Mouse (Mus musculus): ENCODE data around the gene Rapgef6. TPM values are rescaled to one million over a fixed set of nuclear protein-coding genes. Genes with fewer than 3 reads are reported as not detected.

Rapgef6 gene
- polyA plus RNA-seq, 1 experiment from 2014 or later: 13.5 TPM

- no peak for TF ChIP-seq CTCF (IDR thresholded peaks at IDR 0.05; ENCODE audit: low read depth)
- Histone ChIP-seq H3K4me2 (replicated peaks; ENCODE audit: low read depth) (no peak overlapping the region), H3K9me3 (ENCODE audit: control insufficient read depth) (no peaks in the 10 kb centered on the region), H3K4me3 (ENCODE audit: low read depth, low read length) (no peak overlapping the region), H3K4me1 (replicated peaks; ENCODE audit: control insufficient read depth, insufficient read depth, low read length) (no peaks in the 10 kb centered on the region), H3K27me3 (replicated peaks; ENCODE audit: control insufficient read depth, insufficient read depth, low read length) (no peaks in the 10 kb centered on the region), H3K36me3 (ENCODE audit: control insufficient read depth, insufficient read depth) (peaks cover 4% of the 10 kb centered on the region), H3K27ac (ENCODE audit: low read depth, low read length) (no peak overlapping the region), H3K9ac (ENCODE audit: low read depth, low read length) (no peak overlapping the region)
- 83% methylated on average over 3 of the region's 3 CpGs for WGBS
- ATAC-seq: no peak
Observed at GRCm38 (mm10) chr11:54729311-54729710, 206.7 kb downstream of the Rapgef6 start.

- no peak for ATAC-seq
- H3K27me3 ChIP-seq (replicated peaks; ENCODE audit: control insufficient read depth, insufficient read depth, low read length): no peaks in the 10 kb centered on the region
- H3K4me3 ChIP-seq (ENCODE audit: low read depth, low read length): no peak overlapping the region
- no peak for TF ChIP-seq CTCF (IDR thresholded peaks at IDR 0.05; ENCODE audit: low read depth)
- H3K4me1 ChIP-seq (replicated peaks; ENCODE audit: control insufficient read depth, insufficient read depth, low read length): no peaks in the 10 kb centered on the region
- 82% methylated on average over 5 of the region's 5 CpGs for WGBS
- H3K27ac ChIP-seq (ENCODE audit: low read depth, low read length): no peak overlapping the region
- H3K9ac ChIP-seq (ENCODE audit: low read depth, low read length): no peak overlapping the region
- H3K9me3 ChIP-seq (ENCODE audit: control insufficient read depth): no peaks in the 10 kb centered on the region
- H3K36me3 ChIP-seq (ENCODE audit: control insufficient read depth, insufficient read depth): peaks cover 9% of the 10 kb centered on the region
- H3K4me2 ChIP-seq (replicated peaks; ENCODE audit: low read depth): no peak overlapping the region
Observed at GRCm38 (mm10) chr11:54730931-54731330, 208.3 kb downstream of the Rapgef6 start.

- no peak overlapping the region for H3K4me3 ChIP-seq (ENCODE audit: low read depth, low read length)
- H3K4me1 ChIP-seq (replicated peaks; ENCODE audit: control insufficient read depth, insufficient read depth, low read length): no peaks in the 10 kb centered on the region
- H3K27ac ChIP-seq (ENCODE audit: low read depth, low read length): no peak overlapping the region
- no peak for ATAC-seq
- no peak for TF ChIP-seq CTCF (IDR thresholded peaks at IDR 0.05; ENCODE audit: low read depth)
- H3K36me3 ChIP-seq (ENCODE audit: control insufficient read depth, insufficient read depth): peaks cover 9% of the 10 kb centered on the region
- H3K9me3 ChIP-seq (ENCODE audit: control insufficient read depth): no peaks in the 10 kb centered on the region
- H3K9ac ChIP-seq (ENCODE audit: low read depth, low read length): no peak overlapping the region
- H3K4me2 ChIP-seq (replicated peaks; ENCODE audit: low read depth): no peak overlapping the region
- no peaks in the 10 kb centered on the region for H3K27me3 ChIP-seq (replicated peaks; ENCODE audit: control insufficient read depth, insufficient read depth, low read length)
- WGBS: 46% methylated on average over 7 of the region's 7 CpGs
Observed at GRCm38 (mm10) chr11:54731367-54731766, 208.7 kb downstream of the Rapgef6 start.

GRCm38 (mm10) chr11:54733546-54733945, 210.9 kb downstream of the Rapgef6 start:
- no peak overlapping the region for H3K9ac ChIP-seq (ENCODE audit: low read depth, low read length)
- ATAC-seq: no peak
- WGBS: 84% methylated on average over 7 of the region's 7 CpGs
- no peaks in the 10 kb centered on the region for H3K9me3 ChIP-seq (ENCODE audit: control insufficient read depth)
- H3K4me3 ChIP-seq (ENCODE audit: low read depth, low read length): no peak overlapping the region
- H3K36me3 ChIP-seq (ENCODE audit: control insufficient read depth, insufficient read depth): peaks cover 9% of the 10 kb centered on the region
- no peak for TF ChIP-seq CTCF (IDR thresholded peaks at IDR 0.05; ENCODE audit: low read depth)
- H3K4me1 ChIP-seq (replicated peaks; ENCODE audit: control insufficient read depth, insufficient read depth, low read length): no peaks in the 10 kb centered on the region
- no peak overlapping the region for H3K27ac ChIP-seq (ENCODE audit: low read depth, low read length)
- H3K4me2 ChIP-seq (replicated peaks; ENCODE audit: low read depth): no peak overlapping the region
- H3K27me3 ChIP-seq (replicated peaks; ENCODE audit: control insufficient read depth, insufficient read depth, low read length): no peaks in the 10 kb centered on the region

GRCm38 (mm10) chr11:54735114-54735513, 212.5 kb downstream of the Rapgef6 start:
- WGBS: 81% methylated on average over 1 of the region's 1 CpGs

GRCm38 (mm10) chr11:54736903-54737302, 214.3 kb downstream of the Rapgef6 start:
- Histone ChIP-seq H3K4me2 (replicated peaks; ENCODE audit: low read depth) (no peak overlapping the region), H3K27ac (ENCODE audit: low read depth, low read length) (no peak overlapping the region), H3K4me1 (replicated peaks; ENCODE audit: control insufficient read depth, insufficient read depth, low read length) (no peaks in the 10 kb centered on the region), H3K9ac (ENCODE audit: low read depth, low read length) (no peak overlapping the region), H3K9me3 (ENCODE audit: control insufficient read depth) (no peaks in the 10 kb centered on the region), H3K36me3 (ENCODE audit: control insufficient read depth, insufficient read depth) (peaks cover 27% of the 10 kb centered on the region), H3K4me3 (ENCODE audit: low read depth, low read length) (no peak overlapping the region), H3K27me3 (replicated peaks; ENCODE audit: control insufficient read depth, insufficient read depth, low read length) (no peaks in the 10 kb centered on the region)
- WGBS: 80% methylated on average over 5 of the region's 5 CpGs
- no peak for TF ChIP-seq CTCF (IDR thresholded peaks at IDR 0.05; ENCODE audit: low read depth)
- no peak for ATAC-seq

More at GRCm38 (mm10) chr11:54735114-54735513, 212.5 kb downstream of the Rapgef6 start:
- no peak for TF ChIP-seq CTCF (IDR thresholded peaks at IDR 0.05; ENCODE audit: low read depth)
- Histone ChIP-seq H3K4me1 (replicated peaks; ENCODE audit: control insufficient read depth, insufficient read depth, low read length) (no peaks in the 10 kb centered on the region), H3K9ac (ENCODE audit: low read depth, low read length) (no peak overlapping the region), H3K9me3 (ENCODE audit: control insufficient read depth) (no peaks in the 10 kb centered on the region), H3K27me3 (replicated peaks; ENCODE audit: control insufficient read depth, insufficient read depth, low read length) (no peaks in the 10 kb centered on the region), H3K27ac (ENCODE audit: low read depth, low read length) (no peak overlapping the region), H3K4me2 (replicated peaks; ENCODE audit: low read depth) (no peak overlapping the region), H3K4me3 (ENCODE audit: low read depth, low read length) (no peak overlapping the region), H3K36me3 (ENCODE audit: control insufficient read depth, insufficient read depth) (peaks cover 22% of the 10 kb centered on the region)
- no peak for ATAC-seq
